Mouse (Mus musculus) layer of hippocampus, adult 18-20 months (tissue): ENCODE data around the gene Gm17455. TPM values are rescaled to one million over a fixed set of nuclear protein-coding genes. Genes with fewer than 3 reads are reported as not detected.

Source experiments
- DNase-seq, 2 experiments: peaks; one replicate each; pipeline ENCODE4 v3.0.0; 2022; ENCODE audit warnings: low spot score in 2 of 2
- total RNA-seq, 2 experiments: library from RNA; stranded (reverse); gene quantifications; 2 replicates each; pipeline ENCODE4 v1.2.3; 2021

Gene Gm17455
- total RNA-seq, 2 experiments from 2014 or later, result not detected

DNA sequence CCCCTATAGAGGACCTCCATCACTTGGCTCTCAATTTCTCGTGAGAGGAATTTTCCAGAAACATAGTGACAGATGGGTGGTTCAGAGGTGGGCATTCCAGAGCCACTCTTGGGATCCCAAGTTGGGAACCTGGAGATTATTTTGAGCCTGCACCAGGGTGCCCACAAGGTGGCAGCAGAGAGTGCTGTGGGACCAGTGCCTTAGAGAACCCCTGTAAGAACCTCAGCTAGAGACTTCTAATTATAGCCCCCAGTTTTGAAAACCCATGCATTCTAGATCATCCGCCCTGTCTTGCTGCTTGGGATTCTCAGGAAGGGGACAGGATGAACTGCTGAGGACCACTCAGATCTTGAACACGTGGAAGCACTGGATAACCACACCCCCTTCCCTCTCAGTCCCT lies 18.6 kb downstream of the Gm17455 start:
- DNase-seq, result peak in 1 of 2 experiments; percentile 83

DNA sequence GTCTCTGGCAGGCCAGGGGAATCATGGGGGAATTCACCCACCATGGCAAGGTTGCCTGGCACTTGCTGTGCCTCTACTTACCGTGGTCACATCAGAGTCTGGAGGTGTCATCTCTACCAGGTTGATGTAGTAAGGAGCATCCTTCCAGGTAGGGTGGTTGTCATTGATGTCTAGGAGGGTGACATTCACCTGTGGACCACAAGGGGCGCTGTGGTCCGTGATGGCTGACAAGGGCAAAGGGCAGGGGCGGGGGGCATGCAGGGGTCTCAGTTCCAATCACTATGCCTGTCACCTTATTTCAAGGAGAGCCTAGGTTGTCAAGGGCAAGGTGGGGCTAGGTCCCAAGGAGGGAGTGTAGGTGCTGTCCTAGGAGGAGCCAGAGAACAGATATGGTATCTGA lies 20.1 kb downstream of the Gm17455 start:
- no peak for DNase-seq

DNA sequence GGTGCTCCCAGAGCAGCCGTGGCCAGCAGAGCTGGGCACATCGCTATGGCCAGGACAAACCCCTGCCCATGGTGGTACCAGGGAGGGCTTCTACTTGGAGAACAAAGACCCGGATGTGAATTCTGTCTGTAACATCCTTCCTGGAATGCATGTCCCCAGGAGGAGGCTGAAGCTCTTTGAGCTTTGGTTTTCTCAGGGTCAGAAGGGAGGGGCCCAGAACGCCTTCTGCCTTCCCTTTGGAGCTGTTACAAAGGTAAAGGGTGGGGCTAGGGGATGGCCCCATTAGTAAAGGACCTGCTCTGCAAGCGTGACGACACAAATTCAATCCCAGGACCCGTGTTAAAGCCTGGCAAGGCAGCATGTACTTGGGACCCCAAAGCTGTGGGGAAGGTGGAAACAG lies 23.2 kb downstream of the Gm17455 start:
- no peak for DNase-seq

DNA sequence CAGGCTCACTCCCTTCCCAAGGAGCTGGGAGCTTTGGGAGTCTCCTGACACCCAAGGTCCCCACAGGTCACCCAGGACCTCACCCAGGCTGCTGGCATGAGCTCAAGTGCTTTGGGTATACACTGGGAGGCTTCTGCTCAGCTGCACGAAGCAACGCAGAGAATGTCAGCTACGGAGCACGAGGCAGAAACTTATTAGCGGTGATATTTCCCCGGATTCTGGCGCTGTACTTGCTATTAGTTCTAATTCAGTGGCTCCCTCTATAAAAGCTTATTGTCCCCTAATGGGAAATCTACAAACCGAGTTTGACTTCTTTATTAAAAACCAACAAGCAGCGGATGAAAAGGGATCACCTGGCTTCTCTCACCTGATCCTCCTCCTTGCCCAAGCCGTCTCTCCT lies 30.5 kb downstream of the Gm17455 start:
- no peak for DNase-seq

DNA sequence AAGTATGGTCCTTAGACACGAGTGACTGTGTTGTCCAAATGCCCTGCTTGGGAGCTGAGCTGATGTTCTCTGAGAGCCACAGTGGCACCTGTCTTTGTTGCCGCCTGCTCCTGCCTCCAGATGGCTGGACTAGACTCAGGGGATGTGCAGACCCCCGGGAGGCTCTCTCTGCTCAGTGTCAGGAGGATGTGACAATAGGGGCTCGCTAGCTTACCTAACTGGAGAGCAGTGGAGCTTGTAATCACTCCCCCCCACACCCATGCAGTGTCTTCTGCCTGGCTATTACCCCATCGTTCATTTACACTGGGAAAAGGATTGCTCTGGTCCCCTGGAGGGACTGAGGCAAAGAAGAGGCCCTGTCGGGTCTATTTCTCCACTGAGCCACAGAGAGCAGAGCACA lies 31.1 kb downstream of the Gm17455 start:
- no peak for DNase-seq

DNA sequence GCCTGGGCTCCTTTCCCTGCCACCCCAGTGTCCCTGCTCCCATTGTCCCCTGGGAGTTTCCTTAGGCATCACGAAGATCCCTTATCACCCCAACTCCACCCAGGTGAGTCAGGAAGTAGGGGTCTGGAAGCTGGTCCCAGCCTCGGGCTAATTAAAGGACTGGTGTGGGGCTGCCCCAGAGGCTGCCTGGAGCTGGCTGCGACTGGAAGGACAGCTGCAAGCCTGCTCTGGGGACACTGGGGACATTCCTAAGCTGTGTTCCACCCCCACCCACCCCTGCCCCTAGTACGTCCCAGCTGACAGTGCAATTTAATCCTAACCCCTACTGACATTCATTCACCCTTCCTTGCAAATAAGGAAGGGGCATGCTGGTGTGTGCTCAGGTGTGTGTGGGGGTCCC lies 33.2 kb downstream of the Gm17455 start:
- no peak for DNase-seq

DNA sequence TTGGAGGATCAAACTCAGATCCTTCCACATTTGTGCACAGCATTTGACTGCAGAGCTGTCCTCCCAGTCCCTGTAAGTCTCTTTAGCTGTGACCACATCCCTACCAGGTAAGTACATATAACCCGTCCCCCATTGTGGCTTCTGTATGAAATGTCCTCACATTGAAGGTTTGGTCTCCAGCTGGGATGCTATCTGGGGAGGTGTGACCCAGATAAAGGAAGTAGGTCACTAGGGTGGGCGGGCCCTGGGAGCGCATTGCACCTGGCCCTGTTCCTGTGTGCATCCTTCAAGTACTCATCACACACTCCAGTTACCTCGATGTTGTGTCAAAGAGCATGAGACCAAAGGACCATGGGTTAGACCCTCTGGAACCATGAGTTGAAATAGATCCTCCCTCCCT lies 42.8 kb downstream of the Gm17455 start:
- no peak for DNase-seq

DNA sequence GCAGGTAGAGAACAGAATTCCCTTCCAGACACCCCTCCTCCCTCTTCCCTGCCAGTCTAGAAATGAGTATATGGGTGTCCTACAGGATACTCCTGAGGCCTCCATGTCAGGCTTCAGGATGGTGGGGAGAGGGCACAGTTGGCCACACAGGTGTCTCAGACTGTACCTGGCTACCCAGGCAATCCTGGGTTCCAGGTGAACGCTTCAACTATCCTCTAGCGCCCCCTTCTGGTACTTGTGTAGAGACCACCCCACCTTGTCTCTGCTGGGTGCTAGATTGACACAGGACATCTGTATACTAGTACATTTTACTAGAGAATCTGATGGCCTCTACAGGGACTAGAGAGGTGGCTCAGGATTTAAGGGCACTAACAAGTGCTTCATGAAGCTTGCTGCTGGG lies 43.6 kb downstream of the Gm17455 start:
- DNase-seq, result no peak

DNA sequence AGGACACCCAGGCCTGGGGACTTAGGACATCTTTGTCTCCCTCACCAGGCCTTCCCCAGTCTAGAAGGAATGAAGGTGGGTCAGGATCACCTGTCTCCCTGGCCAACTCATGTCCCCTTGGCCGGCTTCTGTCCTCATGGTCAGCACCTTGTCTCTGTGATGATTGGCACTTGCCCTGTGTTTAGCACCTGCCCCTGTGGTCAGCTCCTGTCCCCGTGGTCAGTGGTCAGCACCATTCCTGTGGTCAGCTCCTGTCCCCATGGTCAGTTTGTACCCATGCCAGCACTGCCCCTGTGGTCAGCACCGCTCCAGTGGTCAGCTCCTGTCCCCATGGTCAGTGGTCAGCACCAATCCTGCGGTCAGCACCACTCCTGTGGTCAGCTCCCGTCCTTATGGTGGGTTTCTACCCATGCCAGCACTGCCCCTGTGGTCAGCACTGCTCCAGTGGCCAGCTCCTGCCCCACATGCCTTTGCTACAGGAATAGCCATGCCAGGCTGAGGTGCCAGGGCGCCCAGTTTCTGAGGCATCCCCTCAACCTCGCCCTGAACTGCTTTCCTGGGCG lies 45.6 kb downstream of the Gm17455 start:
- DNase-seq, result no peak

DNA sequence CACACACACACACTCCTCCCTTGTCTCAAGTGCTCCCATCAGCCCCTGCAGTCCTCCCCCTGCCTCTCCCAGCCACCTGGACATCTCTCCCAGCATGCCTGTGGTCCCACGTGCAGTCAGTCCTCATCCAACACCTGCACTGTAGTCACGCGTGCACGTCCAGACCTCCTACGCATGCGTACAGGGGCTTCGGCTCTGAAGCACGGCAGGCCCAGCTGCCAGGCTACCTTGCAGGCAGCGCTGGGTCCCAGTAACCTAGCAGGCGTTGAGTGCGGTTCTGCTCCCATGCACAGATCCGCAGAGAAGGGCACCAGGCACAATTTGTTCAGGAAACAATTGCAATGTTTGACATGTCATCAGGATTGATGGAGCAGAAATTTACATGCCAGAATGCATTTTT lies 47.7 kb downstream of the Gm17455 start:
- no peak for DNase-seq

Other genes with a start within 250 kb of the Gm17455 start
- 1 to 10 TPM; 1.2 TPM for gene Chst3, start 180.5 kb upstream of the Gm17455 start, total RNA-seq
- 1,000 to 10,000 TPM; 1,436 to 1,491 TPM for gene Psap, start 122.1 kb upstream of the Gm17455 start, total RNA-seq
- gene Vsir, start 52.9 kb upstream of the Gm17455 start, total RNA-seq, result 10 to 100 TPM; 23.9 to 26.0 TPM